Mouse (Mus musculus) hindbrain, embryonic 11.5 days (tissue): Measurements from ENCODE around the gene Btbd17. TPM values are rescaled to one million over a fixed set of nuclear protein-coding genes. Genes with fewer than 3 reads are reported as not detected.
A peak's percentile ranks its signal among the peaks of the same experiment; 100 is the strongest.

ENCODE experiments used
- ATAC-seq: fragments of 200-750 bp; cut with Nextera tagmentation; 2 replicates; pipeline ENCODE4 v1.8.0; 2017; ENCODE audit warnings: mild to moderate bottlenecking, moderate TSS enrichment, moderate library complexity; ENCODE audit not compliant: low FRiP score
- DNase-seq: peaks from one replicate; pipeline ENCODE4 v3.0.0-alpha.2; 2015; ENCODE audit warnings: low spot score
- H3K27ac ChIP-seq: fragments of 300-500 bp; sonication (generic); 2 replicates; pipeline ENCODE4 v1.5.1; 2014; ENCODE audit warnings: mild to moderate bottlenecking, low read depth, low read length
- H3K27me3 ChIP-seq: fragments of 300-500 bp; sonication (generic); 2 replicates; pipeline ENCODE4 v1.6.1; 2014; ENCODE audit warnings: mild to moderate bottlenecking, low read length, moderate library complexity, mixed read lengths; ENCODE audit not compliant: control insufficient read depth, insufficient read depth
- H3K36me3 ChIP-seq: fragments of 300-500 bp; sonication (generic); 2 replicates; pipeline ENCODE4 v1.6.1; 2014; ENCODE audit warnings: mild to moderate bottlenecking, low read length, moderate library complexity, mixed read lengths; ENCODE audit not compliant: control insufficient read depth, insufficient read depth
- H3K4me1 ChIP-seq: fragments of 300-500 bp; sonication (generic); replicated peaks from 2 replicates; pipeline ENCODE4 v1.6.1; 2014; ENCODE audit warnings: low read length, mixed read lengths; ENCODE audit not compliant: control insufficient read depth, insufficient read depth
- H3K4me2 ChIP-seq: fragments of 300-500 bp; sonication (generic); replicated peaks from 2 replicates; pipeline ENCODE4 v1.6.1; 2014; ENCODE audit warnings: mild to moderate bottlenecking, low read depth, low read length
- H3K4me3 ChIP-seq: fragments of 300-500 bp; sonication (generic); 2 replicates; pipeline ENCODE4 v1.5.1; 2014; ENCODE audit warnings: low read depth, low read length
- H3K9ac ChIP-seq: fragments of 300-500 bp; sonication (generic); 2 replicates; pipeline ENCODE4 v1.6.1; 2014; ENCODE audit warnings: low read depth, low read length
- H3K9me3 ChIP-seq: fragments of 300-500 bp; sonication (generic); 2 replicates; pipeline ENCODE4 v1.6.1; 2016; ENCODE audit warnings: low read length; ENCODE audit not compliant: control insufficient read depth
- WGBS: fragments of 180-500 bp; shearing (Covaris S2); extraction: QIAGEN DNeasy Blood & Tissue Kit; methylation state at CpG from one replicate; pipeline ENCODE4 v1.1.7; 2014; 5-methylcytosine and 5-hydroxymethylcytosine counted together
- polyA plus RNA-seq: library from polyadenylated mRNA; unstranded; fragments of >200 nt; fragmentation: Nextera tagmentation; extraction: Ambion mirVana; gene quantifications from 2 replicates; pipeline ENCODE4 v1.2.1, GENCODE M21; 2014

The Btbd17 gene
- polyA plus RNA-seq, 1 experiment from 2014 or later = 39.2 TPM

DNA sequence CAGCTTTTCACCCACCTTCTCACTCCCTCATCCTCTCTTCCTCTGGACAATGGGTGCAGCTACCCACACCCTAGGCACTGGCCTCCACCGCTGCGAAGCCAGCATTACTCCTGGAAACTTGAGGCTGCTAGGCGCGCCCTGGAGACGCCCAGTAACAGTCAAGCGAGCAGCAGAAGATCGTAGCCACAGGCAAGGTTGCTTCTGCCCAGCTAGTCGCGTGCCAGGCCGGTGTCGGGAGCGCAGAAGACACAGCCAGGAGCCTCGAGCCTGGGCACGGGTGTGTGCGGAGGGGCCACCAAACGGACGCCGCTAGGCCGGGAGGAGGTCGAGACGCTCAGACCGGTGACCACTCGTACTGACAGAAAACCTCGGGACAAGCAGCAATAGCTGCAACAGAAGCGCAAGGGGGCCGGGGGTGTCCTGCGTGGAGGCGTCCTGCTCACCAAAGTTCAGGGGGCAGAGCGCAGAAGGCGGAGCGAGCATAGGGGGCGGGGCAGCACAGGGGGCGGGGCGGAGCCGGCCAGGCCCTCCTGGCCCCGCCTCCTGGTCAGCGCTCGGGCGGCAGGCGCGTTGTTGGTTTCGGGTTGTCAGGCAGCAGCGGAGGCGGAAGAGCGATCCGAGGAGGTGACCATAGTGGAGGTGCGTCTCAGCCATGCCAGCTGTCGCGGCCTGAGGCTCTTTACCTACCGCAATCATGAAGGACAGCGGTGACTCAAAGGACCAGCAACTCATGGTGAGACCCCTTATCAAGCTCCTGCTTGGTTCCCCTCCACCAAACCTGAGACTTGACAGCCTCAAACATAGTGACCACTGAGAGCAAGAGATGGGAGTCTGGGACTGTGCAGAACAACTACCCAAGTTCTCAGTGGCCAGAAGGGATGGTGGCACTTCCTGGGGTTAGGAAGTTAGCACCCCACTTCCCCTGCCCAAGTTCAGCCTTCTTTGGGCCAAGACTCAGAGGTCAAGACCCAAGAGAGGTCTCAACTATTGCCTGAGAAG is 30.6 kb downstream of the Btbd17 start, which contains the start of gene Kif19a:
Kif19a (plus strand) TSS at position 569 of the 999 bp plus-strand sequence.
- peak within 1 kb of the TSS; percentile 8; the same call in 1 of the 2 replicates for H3K9ac ChIP-seq
- 2% methylated on average over 49 of the region's 51 CpGs for WGBS
- DNase-seq = peak; percentile 81
- no peaks in the 10 kb centered on the region for H3K9me3 ChIP-seq
- H3K27me3 ChIP-seq = peaks cover 3% of the 10 kb centered on the region; the same call in 1 of the 2 replicates
- H3K4me3 ChIP-seq = peak within 1 kb of the TSS; percentile 32
- no peak within 1 kb of the TSS for H3K27ac ChIP-seq
- peak; percentile 61 for ATAC-seq
- no peaks in the 10 kb centered on the region for H3K36me3 ChIP-seq
- H3K4me1 ChIP-seq = peaks cover 2% of the 10 kb centered on the region; the same call in 1 of the 2 replicates
- H3K4me2 ChIP-seq = peak within 1 kb of the TSS; percentile 44

DNA sequence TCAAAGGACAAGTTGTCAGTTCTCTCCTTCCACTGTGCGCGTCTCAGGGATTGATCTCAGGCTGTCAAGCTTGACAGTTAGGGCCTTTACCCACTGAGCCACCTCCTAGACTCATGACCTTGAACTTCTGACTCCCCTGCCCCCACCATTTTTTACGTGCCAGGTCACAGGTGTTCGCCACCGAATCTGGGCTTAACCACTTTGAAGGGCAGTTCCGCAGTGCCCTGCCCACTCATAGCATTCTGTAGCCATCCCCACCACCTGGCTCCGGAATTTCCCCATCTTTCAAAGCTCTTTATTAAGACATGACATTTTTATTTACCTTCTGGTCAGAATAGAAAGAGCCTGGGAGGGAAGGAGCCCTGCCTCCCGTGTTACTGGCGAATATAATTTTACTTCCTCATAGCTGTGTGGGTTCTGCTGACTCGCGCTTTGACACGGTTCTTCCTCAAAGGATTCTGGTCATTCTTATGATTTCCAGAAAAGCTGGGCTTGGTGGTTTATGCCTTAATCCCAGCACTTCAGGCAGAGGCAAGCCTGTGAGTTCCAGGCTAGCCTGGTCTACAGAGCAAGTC is 48.1 kb downstream of the Btbd17 start:
- Histone ChIP-seq H3K27me3 (peaks cover 2% of the 10 kb centered on the region; the same call in 1 of the 2 replicates), H3K36me3 (no peaks in the 10 kb centered on the region), H3K4me2 (no peak overlapping the region), H3K4me3 (no peak overlapping the region), H3K9me3 (no peaks in the 10 kb centered on the region), H3K4me1 (no peaks in the 10 kb centered on the region), H3K27ac (no peak overlapping the region), H3K9ac (no peak overlapping the region)
- 83% methylated on average over 12 of the region's 12 CpGs for WGBS
- DNase-seq (no peak), ATAC-seq (no peak)

DNA sequence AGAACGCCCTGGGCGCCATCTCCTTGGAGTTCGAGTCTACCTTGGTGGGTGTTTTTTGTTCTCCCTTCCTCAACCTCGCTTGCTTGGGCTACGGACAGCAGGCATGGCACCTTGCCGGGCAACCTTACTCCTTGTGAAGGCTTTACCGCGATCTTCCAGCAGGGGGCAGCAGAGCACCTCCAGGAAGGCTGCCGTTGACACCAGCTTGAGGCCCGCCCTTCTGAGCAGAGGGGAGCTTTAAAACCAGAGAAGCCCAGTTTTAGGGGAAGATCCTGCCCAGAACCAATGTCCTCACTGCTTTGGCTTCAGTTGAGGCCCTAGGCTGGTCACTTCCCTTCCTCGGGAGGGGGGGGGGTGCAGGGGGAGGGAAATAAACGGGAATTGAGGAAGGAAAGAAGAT is 50.6 kb downstream of the Btbd17 start:
- Histone ChIP-seq H3K4me3 (no peak overlapping the region), H3K27ac (no peak overlapping the region), H3K4me1 (peaks cover 11% of the 10 kb centered on the region; the same call in 1 of the 2 replicates), H3K9me3 (no peaks in the 10 kb centered on the region), H3K4me2 (no peak overlapping the region), H3K36me3 (no peaks in the 10 kb centered on the region), H3K27me3 (peaks cover 2% of the 10 kb centered on the region; the same call in 1 of the 2 replicates), H3K9ac (no peak overlapping the region)
- ATAC-seq = peak; percentile 26; the same call in 1 of the 2 replicates
- 3% methylated on average over 12 of the region's 12 CpGs for WGBS
- DNase-seq = peak; percentile 98

DNA sequence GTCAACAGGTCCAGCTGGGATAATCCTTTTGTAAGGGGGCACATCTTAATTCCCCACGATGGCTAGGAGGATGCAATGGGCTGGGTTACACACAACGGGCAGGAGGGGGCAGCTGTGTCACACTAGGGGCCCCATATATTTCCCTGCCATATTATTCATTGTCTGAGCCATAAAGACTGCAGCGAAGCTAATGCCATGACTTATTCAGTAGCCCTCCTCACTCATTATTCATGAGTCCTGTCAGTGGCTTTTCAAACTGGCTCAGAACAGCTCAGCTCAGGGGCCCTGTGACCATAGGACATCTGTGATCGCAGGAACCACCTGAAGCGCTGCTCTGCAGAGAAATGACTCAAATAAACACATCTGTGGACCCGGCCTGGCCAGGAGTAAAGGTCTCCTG is 54.3 kb downstream of the Btbd17 start:
- H3K36me3 ChIP-seq = no peaks in the 10 kb centered on the region
- peak overlapping the region; percentile 71 for H3K27ac ChIP-seq
- no peak overlapping the region for H3K4me3 ChIP-seq
- no peak overlapping the region for H3K9ac ChIP-seq
- peaks cover 2% of the 10 kb centered on the region; the same call in 1 of the 2 replicates for H3K27me3 ChIP-seq
- no peaks in the 10 kb centered on the region for H3K9me3 ChIP-seq
- ATAC-seq = peak; percentile 85
- peak; percentile 70 for DNase-seq
- no peak overlapping the region for H3K4me2 ChIP-seq
- WGBS = 16% methylated on average over 6 of the region's 6 CpGs
- peaks cover 11% of the 10 kb centered on the region; the same call in 1 of the 2 replicates for H3K4me1 ChIP-seq

Other genes starting within 250 kb of the Btbd17 start
- gene Rpl38, start 127.4 kb downstream of the Btbd17 start, polyA plus RNA-seq = 833 and 865 TPM in 2 replicates
- gene Ttyh2, start 120.5 kb downstream of the Btbd17 start, polyA plus RNA-seq = 15.3 and 16.0 TPM in 2 replicates
- gene Dnaic2, start 68.5 kb downstream of the Btbd17 start, polyA plus RNA-seq = 4.6 and 4.8 TPM in 2 replicates
- 1.8 and 1.9 TPM in 2 replicates for gene Kif19a, start 30.6 kb downstream of the Btbd17 start, polyA plus RNA-seq
- gene Gpr142, start 3.0 kb upstream of the Btbd17 start, polyA plus RNA-seq = 0.20 and 0.45 TPM in 2 replicates
- 17.7 and 18.3 TPM in 2 replicates for gene Gprc5c, start 55.2 kb upstream of the Btbd17 start, polyA plus RNA-seq
- gene Cd300a, start 94.1 kb upstream of the Btbd17 start, polyA plus RNA-seq = 0.92 and 1.0 TPM in 2 replicates
- 0.06 and 0.22 TPM in 2 replicates for gene Cd300lb, start 138.4 kb upstream of the Btbd17 start, polyA plus RNA-seq
- not detected in 2 replicates for gene Cd300c, start 173.2 kb upstream of the Btbd17 start, polyA plus RNA-seq
- 0.13 and 0.25 TPM in 2 replicates for gene Cd300ld, start 194.0 kb upstream of the Btbd17 start, polyA plus RNA-seq
- gene Cd300c2, start 205.9 kb upstream of the Btbd17 start, polyA plus RNA-seq = 1.1 and 1.2 TPM in 2 replicates
- gene Cd300ld2, start 220.2 kb upstream of the Btbd17 start, polyA plus RNA-seq = not detected in 2 replicates
- gene Cd300ld4, start 231.1 kb upstream of the Btbd17 start, polyA plus RNA-seq = not detected in 2 replicates
- gene Cd300ld5, start 241.8 kb upstream of the Btbd17 start, polyA plus RNA-seq = not detected in 2 replicates